Mouse (Mus musculus) spleen, adult 2 months (tissue): Measurements from ENCODE around the gene Polr2j. TPM values are rescaled to one million over a fixed set of nuclear protein-coding genes. Genes with fewer than 3 reads are reported as not detected.
"Not testable (repeated sequence)": the region's sequence is repeated elsewhere in the genome, so short reads cannot be mapped to it uniquely, and the experiment has no call there.

Experiments
- DNase-seq, 2 experiments: peaks; one replicate each; pipeline versions ENCODE4 v3.0.0 to v3.0.0-alpha.2; 2012 to 2021; ENCODE audit warnings: low spot score in 2 of 2, low read depth in 1 of 2
- H3K27ac ChIP-seq: fragments of 200-500 bp; 2 replicates; pipeline ENCODE4 v1.5.1; 2012; ENCODE audit warnings: low read length, inconsistent platforms; ENCODE audit not compliant: insufficient read depth
- H3K27me3 ChIP-seq: fragments of 200-500 bp; 2 replicates; pipeline ENCODE4 v1.6.1; 2012; ENCODE audit warnings: mild to moderate bottlenecking, moderate library complexity, low read length, inconsistent platforms; ENCODE audit not compliant: control insufficient read depth, insufficient read depth
- H3K36me3 ChIP-seq: fragments of 200-500 bp; 2 replicates; pipeline ENCODE4 v1.6.1; 2012; ENCODE audit warnings: mild to moderate bottlenecking, low read length, inconsistent platforms; ENCODE audit not compliant: control insufficient read depth, insufficient read depth
- H3K4me1 ChIP-seq: fragments of 200-500 bp; 2 replicates; pipeline ENCODE4 v1.6.1; 2011; ENCODE audit warnings: inconsistent platforms; ENCODE audit not compliant: control insufficient read depth, insufficient read depth, insufficient read length
- H3K4me3 ChIP-seq: fragments of 200-500 bp; 2 replicates; pipeline ENCODE4 v1.5.1; 2011; ENCODE audit warnings: mild to moderate bottlenecking, inconsistent platforms; ENCODE audit not compliant: insufficient read depth, insufficient read length; ENCODE audit errors: extremely low read depth
- CTCF ChIP-seq: fragments of 200-500 bp; IDR thresholded peaks from 2 replicates; pipeline ENCODE4 v1.5.1; 2011; ENCODE audit warnings: mild to moderate bottlenecking, inconsistent platforms; ENCODE audit not compliant: insufficient read depth, insufficient read length, insufficient replicate concordance; ENCODE audit errors: extremely low read depth
- POLR2A ChIP-seq: fragments of 200-500 bp; IDR thresholded peaks from 2 replicates; pipeline ENCODE4 v1.6.1; 2011; ENCODE audit warnings: low read depth, low read length, inconsistent platforms
- WGBS: fragments of 180-500 bp; shearing (Covaris S2); methylation state at CpG from one replicate; pipeline ENCODE4 v1.1.7; 2018; 5-methylcytosine and 5-hydroxymethylcytosine counted together
- polyA plus RNA-seq: library from polyadenylated mRNA; depleted of rRNA; stranded (reverse); fragments of >200 nt; gene quantifications from 2 replicates; pipeline ENCODE4 v1.2.3, GENCODE M21; 2012

The Polr2j gene
- polyA plus RNA-seq, 1 experiment: 32.3 TPM

DNA sequence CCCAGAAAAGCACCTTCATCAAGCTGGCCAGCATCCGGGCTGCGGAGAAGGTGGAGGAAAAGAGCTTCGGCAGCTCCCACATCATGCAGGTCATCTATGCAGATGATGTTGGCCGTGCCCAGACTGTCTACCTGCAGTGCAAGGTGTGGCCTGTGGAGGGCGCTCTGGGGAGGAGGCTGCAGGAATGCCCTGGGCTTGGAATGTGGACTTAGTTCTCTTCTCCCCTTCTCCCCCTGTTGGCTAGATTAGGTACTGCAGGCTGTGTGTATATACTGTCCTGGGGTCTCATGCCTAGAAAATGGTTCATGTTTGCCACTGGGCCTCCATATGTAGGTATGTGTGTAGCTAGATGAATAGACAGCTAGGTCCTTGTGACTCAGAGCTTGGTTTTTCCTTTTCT lies 11.9 kb upstream of the Polr2j start:
- WGBS: 97% methylated on average over 5 of the region's 5 CpGs
- H3K36me3 ChIP-seq: no peaks in the 10 kb centered on the region; the same call in 1 of the 2 replicates

DNA sequence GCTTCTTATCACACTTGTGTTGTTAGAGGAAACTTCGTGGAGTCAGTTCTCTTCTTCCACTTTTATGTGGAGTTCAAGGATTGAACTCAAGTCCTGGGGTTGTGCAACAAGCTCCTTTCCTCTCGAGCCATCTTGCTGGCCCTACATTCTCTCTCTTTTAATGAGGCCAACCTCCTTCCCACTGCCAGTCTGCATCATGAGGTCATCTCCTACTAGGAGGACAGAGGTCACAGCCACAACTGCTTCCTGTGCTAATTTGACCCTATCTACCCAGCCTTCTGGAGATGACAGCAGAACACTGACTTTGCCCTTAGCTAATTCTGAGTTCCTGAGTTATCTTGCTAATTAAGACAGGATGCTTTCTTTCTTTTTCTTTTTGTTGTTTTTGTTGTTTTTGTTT lies 7.9 kb upstream of the Polr2j start:
- no peak overlapping the region for H3K27ac ChIP-seq
- H3K36me3 ChIP-seq: no peaks in the 10 kb centered on the region
- DNase-seq: no peak
- H3K4me3 ChIP-seq: no peak overlapping the region
- TF ChIP-seq CTCF (no peak), POLR2A (no peak)
- H3K27me3 ChIP-seq: no peaks in the 10 kb centered on the region
- 77% methylated on average over 2 of the region's 2 CpGs for WGBS
- no peaks in the 10 kb centered on the region for H3K4me1 ChIP-seq

More for the DNA sequence above, 11.9 kb upstream of the Polr2j start:
- H3K27ac ChIP-seq: no peak overlapping the region
- peaks cover 4% of the 10 kb centered on the region; the same call in 1 of the 2 replicates for H3K4me1 ChIP-seq
- TF ChIP-seq CTCF: peak; percentile 16; the same call in 1 of the 2 replicates
- TF ChIP-seq POLR2A: no peak
- H3K27me3 ChIP-seq: no peaks in the 10 kb centered on the region
- H3K4me3 ChIP-seq: no peak overlapping the region
- DNase-seq: no peak

DNA sequence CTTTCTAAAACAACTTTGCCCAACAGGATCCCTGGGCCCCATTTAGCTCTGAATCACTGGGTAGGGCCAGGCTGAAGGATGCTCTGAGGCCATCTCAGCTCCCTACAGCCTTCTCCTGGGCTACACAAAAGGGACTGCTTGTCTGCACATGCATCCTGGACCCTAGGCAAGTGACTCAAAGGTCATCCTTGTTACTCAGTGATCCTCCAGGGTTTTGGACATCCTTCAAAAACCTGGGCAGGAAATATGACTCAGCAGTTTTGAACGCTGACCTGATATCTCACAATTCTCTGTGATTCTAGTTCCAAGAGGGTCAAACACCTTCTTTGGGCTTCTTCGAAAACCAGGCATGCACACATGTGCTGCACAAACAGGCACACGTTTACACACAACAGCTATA lies 7.4 kb upstream of the Polr2j start:
- H3K4me3 ChIP-seq: no peak overlapping the region
- TF ChIP-seq POLR2A (no peak), CTCF (no peak)
- DNase-seq: no peak
- 65% methylated on average over 3 of the region's 3 CpGs for WGBS
- H3K27ac ChIP-seq: no peak overlapping the region
- H3K27me3 ChIP-seq: no peaks in the 10 kb centered on the region
- no peaks in the 10 kb centered on the region for H3K36me3 ChIP-seq
- H3K4me1 ChIP-seq: no peaks in the 10 kb centered on the region

DNA sequence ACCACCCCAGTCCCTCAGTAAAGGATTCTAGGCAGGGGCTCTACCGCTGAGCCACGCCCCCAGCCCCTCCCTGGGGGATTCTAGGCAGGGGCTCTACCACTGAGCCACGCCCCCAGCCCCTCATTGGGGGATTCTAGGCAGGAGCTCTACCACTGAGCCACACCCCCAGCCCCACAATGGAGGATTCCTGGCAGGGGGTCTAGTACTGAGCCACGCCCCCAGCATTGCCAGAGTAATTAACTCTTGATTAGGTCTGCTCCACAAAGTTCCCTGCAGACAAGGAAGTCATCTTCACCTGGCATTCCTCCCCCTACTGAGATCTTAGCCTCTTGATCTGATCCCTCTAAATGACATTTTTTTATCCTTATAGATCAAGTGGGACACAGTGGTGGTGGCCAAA lies 2.9 kb upstream of the Polr2j start:
- H3K27me3 ChIP-seq, H3K4me1 ChIP-seq, H3K36me3 ChIP-seq, DNase-seq, H3K4me3 ChIP-seq, H3K27ac ChIP-seq: not testable (repeated sequence)
- WGBS: 56% methylated on average over 4 of the region's 4 CpGs

DNA sequence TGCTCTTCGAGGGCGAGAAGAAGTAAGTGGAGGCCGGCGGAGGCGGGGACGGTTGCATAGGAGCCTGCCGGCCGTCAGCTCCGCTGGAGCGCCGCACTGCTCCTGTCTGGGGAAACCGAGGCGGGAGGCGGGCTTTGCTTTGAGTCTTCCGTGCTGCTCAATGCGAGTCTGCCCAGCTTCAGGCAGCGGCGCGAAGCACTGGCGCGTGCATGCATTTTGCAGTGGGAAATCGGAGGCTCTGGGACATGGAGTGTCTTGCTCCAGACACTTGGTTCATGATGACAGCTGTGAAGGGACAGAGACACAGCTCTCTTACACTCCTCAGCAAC lies 317 bp downstream of the Polr2j start:
- WGBS: under 1% methylated on average over 22 of the region's 22 CpGs
- peaks cover 2% of the 10 kb centered on the region for H3K36me3 ChIP-seq
- TF ChIP-seq POLR2A: no peak
- no peak for TF ChIP-seq CTCF
- peak overlapping the region; percentile 70 for H3K27ac ChIP-seq
- H3K27me3 ChIP-seq: no peaks in the 10 kb centered on the region
- H3K4me1 ChIP-seq: peaks cover 7% of the 10 kb centered on the region; the same call in 1 of the 2 replicates
- H3K4me3 ChIP-seq: peak overlapping the region; percentile 87
- DNase-seq: no peak

DNA sequence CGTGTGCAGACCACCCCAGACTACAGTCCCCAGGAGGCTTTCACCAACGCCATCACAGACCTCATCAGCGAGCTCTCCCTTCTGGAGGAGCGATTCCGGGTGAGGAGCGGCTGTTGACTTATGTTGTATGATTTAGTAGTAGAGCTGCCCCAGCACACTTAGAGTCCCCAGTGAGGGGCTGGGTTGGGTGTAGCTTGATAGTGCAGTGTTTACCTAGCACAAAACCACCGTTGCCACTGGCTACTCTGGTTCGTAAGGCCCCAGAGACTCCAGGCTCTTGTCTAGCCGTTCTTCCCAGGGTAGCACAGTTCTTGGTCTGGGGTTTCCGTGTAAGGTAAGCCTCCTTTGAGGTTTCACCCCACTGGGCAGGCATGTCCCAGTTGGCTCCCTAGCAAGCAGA lies 5.7 kb downstream of the Polr2j start:
- no peak for TF ChIP-seq CTCF
- no peak for TF ChIP-seq POLR2A
- 92% methylated on average over 10 of the region's 10 CpGs for WGBS

DNA sequence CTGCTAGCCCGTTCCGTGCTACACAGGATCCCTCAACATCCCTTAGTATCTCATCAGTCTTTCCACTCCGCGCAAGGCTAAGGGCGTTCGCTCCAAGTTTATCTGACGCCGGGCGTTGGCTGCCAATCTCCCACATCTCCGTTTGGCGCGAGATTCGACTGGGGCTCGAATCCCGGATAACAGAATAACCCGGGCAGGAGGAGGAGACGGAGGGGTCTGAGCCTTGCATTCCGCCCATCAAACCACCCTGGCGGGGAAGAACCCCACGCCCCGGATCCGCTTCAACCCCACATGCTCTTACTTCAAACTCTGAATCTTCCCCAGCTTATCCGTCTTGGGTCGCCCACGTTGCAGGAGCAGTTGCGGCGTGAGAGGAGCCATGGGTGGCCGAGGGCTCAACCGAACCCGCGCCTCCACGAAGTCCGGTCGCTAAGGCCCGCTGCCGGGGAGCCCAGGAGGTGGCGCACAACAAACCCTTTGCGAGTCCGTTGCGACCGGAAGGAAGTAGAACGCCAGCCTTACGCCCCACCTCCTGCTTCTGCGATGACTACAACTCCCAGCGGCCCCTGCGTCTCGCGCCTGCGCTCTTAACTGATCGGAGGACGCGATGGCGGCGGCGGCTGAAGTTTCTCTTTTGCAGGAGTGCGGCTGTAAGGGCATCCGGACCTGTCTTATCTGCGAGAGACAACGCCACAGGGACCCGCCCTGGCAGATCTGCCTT lies 19.3 kb downstream of the Polr2j start, which contains the start of the genes Lrwd1 and Alkbh4:
Lrwd1 (minus strand) TSS at position 504 of the 721 bp plus-strand sequence.
Alkbh4 (plus strand) TSS at position 576 of the 721 bp plus-strand sequence.
- H3K27me3 ChIP-seq: no peaks in the 10 kb centered on the region
- under 1% methylated on average over 60 of the region's 60 CpGs for WGBS
- DNase-seq: peak; percentile 93 to 97
- peak within 1 kb of the TSS; percentile 74 for H3K4me3 ChIP-seq
- H3K27ac ChIP-seq: peak within 1 kb of the TSS; percentile 81
- peaks cover 23% of the 10 kb centered on the region for H3K36me3 ChIP-seq
- TF ChIP-seq POLR2A (no peak), CTCF (peak; percentile 61; the same call in 1 of the 2 replicates)
- peaks cover 5% of the 10 kb centered on the region; the same call in 1 of the 2 replicates for H3K4me1 ChIP-seq

More for the DNA sequence above, 5.7 kb downstream of the Polr2j start:
- no peaks in the 10 kb centered on the region for H3K27me3 ChIP-seq
- H3K36me3 ChIP-seq: peaks cover 31% of the 10 kb centered on the region
- no peak overlapping the region for H3K4me3 ChIP-seq
- H3K27ac ChIP-seq: no peak overlapping the region
- H3K4me1 ChIP-seq: peaks cover 7% of the 10 kb centered on the region; the same call in 1 of the 2 replicates
- no peak for DNase-seq
